Mouse (Mus musculus): ENCODE results near the gene Tmem43. TPM values are rescaled to one million over a fixed set of nuclear protein-coding genes. Genes with fewer than 3 reads are reported as not detected.

The Tmem43 gene
- polyA plus RNA-seq, 2 experiments = 7.1 to 11.3 TPM

GRCm38 (mm10) chr6:91494526-91494925 is 21.0 kb downstream of the Tmem43 start:
- Histone ChIP-seq H3K4me1 (replicated peaks; ENCODE audit: control insufficient read depth in 2 of 2, insufficient read depth in 2 of 2, low read length in 1 of 2) (0 out of 4 replicates have a peak, but pooled peaks cover 0 to 1% of the 10 kb centered on the region in 2 experiments), H3K36me3 (replicated peaks; ENCODE audit: control insufficient read depth, insufficient read depth, low read depth) (peaks cover 3% of the 10 kb centered on the region; the same call in 1 of the 2 replicates), H3K9ac (replicated peaks) (no peak overlapping the region), H3K4me3 (ENCODE audit: insufficient read depth in 1 of 2, low read depth in 2 of 2, low read length in 2 of 2) (no peak overlapping the region), H3K4me2 (ENCODE audit: low read depth) (no peak overlapping the region), H3K27me3 (ENCODE audit: control insufficient read depth, insufficient read depth, low read length) (no peaks in the 10 kb centered on the region), H3K27ac (no peak overlapping the region), H3K9me3 (ENCODE audit: control insufficient read depth, low read length) (no peaks in the 10 kb centered on the region)
- WGBS (ENCODE audit: insufficient replicate concordance) = 64% methylated on average over 8 of the region's 8 CpGs
- DNase-seq (ENCODE audit: low read depth in 3 of 3, low spot score in 3 of 3) (no peak), ATAC-seq (ENCODE audit: insufficient read depth) (no peak)
- TF ChIP-seq CTCF (IDR thresholded peaks at IDR 0.05; ENCODE audit: low read depth) (no peak), EP300 (IDR thresholded peaks at IDR 0.05; ENCODE audit: low read depth) (no peak)

- ATAC-seq (ENCODE audit: insufficient read depth) (no peak), DNase-seq (ENCODE audit: low read depth in 3 of 3, low spot score in 3 of 3) (no peak)
- TF ChIP-seq EP300 (IDR thresholded peaks at IDR 0.05; ENCODE audit: low read depth) = no peak
- TF ChIP-seq CTCF (IDR thresholded peaks at IDR 0.05; ENCODE audit: low read depth) = no peak
- H3K4me3 ChIP-seq (ENCODE audit: insufficient read depth in 1 of 2, low read depth in 2 of 2, low read length in 2 of 2) = no peak overlapping the region
- WGBS (ENCODE audit: insufficient replicate concordance) = 36% methylated on average over 1 of the region's 1 CpGs
- H3K36me3 ChIP-seq (replicated peaks; ENCODE audit: control insufficient read depth, insufficient read depth, low read depth) = peaks cover 3% of the 10 kb centered on the region
- H3K27ac ChIP-seq = no peak overlapping the region
- H3K4me2 ChIP-seq (ENCODE audit: low read depth) = no peak overlapping the region
- H3K27me3 ChIP-seq (ENCODE audit: control insufficient read depth, insufficient read depth, low read length) = no peaks in the 10 kb centered on the region
- H3K4me1 ChIP-seq (replicated peaks; ENCODE audit: control insufficient read depth in 2 of 2, insufficient read depth in 2 of 2, low read length in 1 of 2) = 0 out of 4 replicates have a peak, but pooled peaks cover 0 to 2% of the 10 kb centered on the region in 2 experiments
- no peak overlapping the region for H3K9ac ChIP-seq (replicated peaks)
- no peaks in the 10 kb centered on the region for H3K9me3 ChIP-seq (ENCODE audit: control insufficient read depth, low read length)
These were observed 29.8 kb downstream of the Tmem43 start for GRCm38 (mm10) chr6:91503302-91503701.

- DNase-seq (ENCODE audit: low read depth in 3 of 3, low spot score in 3 of 3) (no peak), ATAC-seq (ENCODE audit: insufficient read depth) (0 out of 2 replicates have a peak, but pooled peaks have one; percentile 15)
- Histone ChIP-seq H3K36me3 (replicated peaks; ENCODE audit: control insufficient read depth, insufficient read depth, low read depth) (no peaks in the 10 kb centered on the region; the same call in none of the 2 replicates), H3K9me3 (ENCODE audit: control insufficient read depth, low read length) (no peaks in the 10 kb centered on the region), H3K4me2 (ENCODE audit: low read depth) (no peak overlapping the region), H3K27ac (no peak overlapping the region), H3K9ac (replicated peaks) (no peak overlapping the region), H3K4me3 (ENCODE audit: insufficient read depth in 1 of 2, low read depth in 2 of 2, low read length in 2 of 2) (no peak overlapping the region), H3K27me3 (ENCODE audit: control insufficient read depth, insufficient read depth, low read length) (no peaks in the 10 kb centered on the region), H3K4me1 (replicated peaks; ENCODE audit: control insufficient read depth in 2 of 2, insufficient read depth in 2 of 2, low read length in 1 of 2) (0 out of 4 replicates have a peak, but pooled peaks cover 0 to 2% of the 10 kb centered on the region in 2 experiments)
- TF ChIP-seq CTCF (IDR thresholded peaks at IDR 0.05; ENCODE audit: low read depth) (no peak), EP300 (IDR thresholded peaks at IDR 0.05; ENCODE audit: low read depth) (no peak)
- WGBS (ENCODE audit: insufficient replicate concordance) = 28% methylated on average over 5 of the region's 5 CpGs
These were observed 32.5 kb downstream of the Tmem43 start for GRCm38 (mm10) chr6:91506036-91506435.

- no peak for ATAC-seq (ENCODE audit: insufficient read depth)
- Histone ChIP-seq H3K4me1 (replicated peaks; ENCODE audit: control insufficient read depth in 2 of 2, insufficient read depth in 2 of 2, low read length in 1 of 2) (0 out of 4 replicates have a peak, but pooled peaks cover 0 to 2% of the 10 kb centered on the region in 2 experiments), H3K9me3 (ENCODE audit: control insufficient read depth, low read length) (no peaks in the 10 kb centered on the region), H3K36me3 (replicated peaks; ENCODE audit: control insufficient read depth, insufficient read depth, low read depth) (no peaks in the 10 kb centered on the region; the same call in none of the 2 replicates), H3K27ac (no peak overlapping the region), H3K4me3 (ENCODE audit: insufficient read depth in 1 of 2, low read depth in 2 of 2, low read length in 2 of 2) (no peak overlapping the region), H3K4me2 (ENCODE audit: low read depth) (no peak overlapping the region), H3K27me3 (ENCODE audit: control insufficient read depth, insufficient read depth, low read length) (no peaks in the 10 kb centered on the region), H3K9ac (replicated peaks) (no peak overlapping the region)
- DNase-seq (ENCODE audit: low read depth in 3 of 3, low spot score in 3 of 3) = no peak
- WGBS (ENCODE audit: insufficient replicate concordance) = 64% methylated on average over 3 of the region's 3 CpGs
- TF ChIP-seq CTCF (IDR thresholded peaks at IDR 0.05; ENCODE audit: low read depth) (no peak), EP300 (IDR thresholded peaks at IDR 0.05; ENCODE audit: low read depth) (no peak)
These were observed 34.5 kb downstream of the Tmem43 start for GRCm38 (mm10) chr6:91508041-91508440.

GRCm38 (mm10) chr6:91509326-91509725 is 35.8 kb downstream of the Tmem43 start:
- TF ChIP-seq EP300 (IDR thresholded peaks at IDR 0.05; ENCODE audit: low read depth) (no peak), CTCF (IDR thresholded peaks at IDR 0.05; ENCODE audit: low read depth) (peak; percentile 95)
- DNase-seq (ENCODE audit: low read depth in 3 of 3, low spot score in 3 of 3) (peak in 2 of 3 experiments; percentile 30 to 37), ATAC-seq (ENCODE audit: insufficient read depth) (no peak)
- H3K4me2 ChIP-seq (ENCODE audit: low read depth) = no peak overlapping the region
- no peak overlapping the region for H3K27ac ChIP-seq
- no peaks in the 10 kb centered on the region for H3K27me3 ChIP-seq (ENCODE audit: control insufficient read depth, insufficient read depth, low read length)
- H3K36me3 ChIP-seq (replicated peaks; ENCODE audit: control insufficient read depth, insufficient read depth, low read depth) = no peaks in the 10 kb centered on the region; the same call in none of the 2 replicates
- no peak overlapping the region for H3K9ac ChIP-seq (replicated peaks)
- no peaks in the 10 kb centered on the region for H3K9me3 ChIP-seq (ENCODE audit: control insufficient read depth, low read length)
- H3K4me1 ChIP-seq (replicated peaks; ENCODE audit: control insufficient read depth in 2 of 2, insufficient read depth in 2 of 2, low read length in 1 of 2) = peaks cover 2 to 4% of the 10 kb centered on the region in 2 experiments; a peak in 1 of 4 replicates
- H3K4me3 ChIP-seq (ENCODE audit: insufficient read depth in 1 of 2, low read depth in 2 of 2, low read length in 2 of 2) = no peak overlapping the region
- WGBS (ENCODE audit: insufficient replicate concordance) = 37% methylated on average over 7 of the region's 7 CpGs
